Mouse (Mus musculus) ES-Bruce4 (cell line): ENCODE data around the gene Lasp1. TPM values are rescaled to one million over a fixed set of nuclear protein-coding genes. Genes with fewer than 3 reads are reported as not detected.

Experiments
- H3K27ac ChIP-seq: 2 replicates; pipeline ENCODE4 v1.5.1; 2012; ENCODE audit warnings: low read length, inconsistent platforms; ENCODE audit not compliant: insufficient read depth
- H3K27me3 ChIP-seq: 2 replicates; pipeline ENCODE4 v1.6.1; 2012; ENCODE audit warnings: mild to moderate bottlenecking, low read length, inconsistent platforms; ENCODE audit not compliant: control insufficient read depth, poor library complexity, insufficient read depth, severe bottlenecking
- H3K36me3 ChIP-seq: 2 replicates; pipeline ENCODE4 v1.6.1; 2012; ENCODE audit warnings: inconsistent platforms, mild to moderate bottlenecking, low read length, moderate library complexity; ENCODE audit not compliant: control insufficient read depth, poor library complexity, insufficient read depth, severe bottlenecking
- H3K4me1 ChIP-seq: one replicate; pipeline ENCODE4 v1.8.1; 2011; ENCODE audit warnings: low read length; ENCODE audit not compliant: control insufficient read depth, insufficient read depth
- H3K4me3 ChIP-seq: 2 replicates; pipeline ENCODE4 v1.5.1; 2011; ENCODE audit warnings: low read depth, mild to moderate bottlenecking, low read length
- H3K9ac ChIP-seq: 2 replicates; pipeline ENCODE4 v1.6.1; 2012; ENCODE audit warnings: low read depth, mild to moderate bottlenecking, inconsistent platforms; ENCODE audit not compliant: poor library complexity, severe bottlenecking
- H3K9me3 ChIP-seq: replicated peaks from 2 replicates; pipeline ENCODE4 v1.6.1; 2012; ENCODE audit warnings: mild to moderate bottlenecking, low read length, inconsistent platforms; ENCODE audit not compliant: control insufficient read depth, poor library complexity, insufficient read depth, severe bottlenecking
- CTCF ChIP-seq: IDR thresholded peaks from one replicate; pipeline ENCODE4 v1.8.1; 2011; ENCODE audit warnings: low read depth, low read length
- EP300 ChIP-seq: IDR thresholded peaks from 2 replicates; pipeline ENCODE4 v1.6.1; 2011; ENCODE audit warnings: low read depth, low read length; ENCODE audit not compliant: insufficient read depth
- POLR2A ChIP-seq: IDR thresholded peaks from one replicate; pipeline ENCODE4 v1.8.1; 2011; ENCODE audit warnings: low read length; ENCODE audit not compliant: insufficient read depth
- polyA plus RNA-seq: library from polyadenylated mRNA; stranded (reverse); fragments of >200 nt; gene quantifications from 2 replicates; pipeline ENCODE4 v1.2.4, GENCODE M21; 2011; ENCODE audit warnings: low read depth; ENCODE audit not compliant: missing spikeins, insufficient read depth, insufficient read length

Lasp1 gene
- 228 and 231 TPM in 2 replicates for polyA plus RNA-seq

GRCm38 (mm10) chr11:97798782-97799145, at the start of gene Lasp1:
Gene Lasp1 (plus strand): TSS chr11:97799000.
- Histone ChIP-seq H3K36me3 (no peaks in the 10 kb centered on the region), H3K9ac (peak within 1 kb of the TSS; percentile 85), H3K9me3 (no peaks in the 10 kb centered on the region), H3K4me3 (peak within 1 kb of the TSS; percentile 95), H3K4me1 (peaks cover 1% of the 10 kb centered on the region), H3K27ac (peak within 1 kb of the TSS; percentile 84), H3K27me3 (no peaks in the 10 kb centered on the region)
- TF ChIP-seq CTCF (no peak), EP300 (no peak), POLR2A (no peak)

- no peak overlapping the region for H3K4me3 ChIP-seq
- H3K36me3 ChIP-seq: peaks cover 40% of the 10 kb centered on the region
These were observed 45.5 kb upstream of the Lasp1 start for GRCm38 (mm10) chr11:97753277-97753676.

GRCm38 (mm10) chr11:97758125-97758524, 40.7 kb upstream of the Lasp1 start:
- H3K27me3 ChIP-seq: no peaks in the 10 kb centered on the region
- H3K36me3 ChIP-seq: peaks cover 23% of the 10 kb centered on the region
- no peaks in the 10 kb centered on the region for H3K9me3 ChIP-seq
- no peaks in the 10 kb centered on the region for H3K4me1 ChIP-seq
- H3K9ac ChIP-seq: no peak overlapping the region
- H3K4me3 ChIP-seq: no peak overlapping the region
- no peak for TF ChIP-seq EP300
- no peak for TF ChIP-seq CTCF
- no peak for TF ChIP-seq POLR2A
- no peak overlapping the region for H3K27ac ChIP-seq

More at GRCm38 (mm10) chr11:97753277-97753676, 45.5 kb upstream of the Lasp1 start:
- Histone ChIP-seq H3K4me1 (no peaks in the 10 kb centered on the region), H3K27ac (no peak overlapping the region), H3K9ac (no peak overlapping the region), H3K27me3 (no peaks in the 10 kb centered on the region), H3K9me3 (no peaks in the 10 kb centered on the region)
- TF ChIP-seq POLR2A: no peak
- TF ChIP-seq CTCF: no peak
- TF ChIP-seq EP300: no peak

GRCm38 (mm10) chr11:97758942-97759341, 39.9 kb upstream of the Lasp1 start:
- peaks cover 1% of the 10 kb centered on the region for H3K4me1 ChIP-seq
- no peak overlapping the region for H3K4me3 ChIP-seq
- H3K27ac ChIP-seq: no peak overlapping the region
- TF ChIP-seq POLR2A: no peak
- TF ChIP-seq CTCF: no peak
- TF ChIP-seq EP300: no peak
- H3K27me3 ChIP-seq: no peaks in the 10 kb centered on the region
- peaks cover 18% of the 10 kb centered on the region for H3K36me3 ChIP-seq
- H3K9ac ChIP-seq: no peak overlapping the region
- no peaks in the 10 kb centered on the region for H3K9me3 ChIP-seq

- TF ChIP-seq CTCF (no peak), EP300 (no peak), POLR2A (no peak)
- no peak overlapping the region for H3K9ac ChIP-seq
- H3K4me3 ChIP-seq: no peak overlapping the region
- peaks cover 2% of the 10 kb centered on the region for H3K4me1 ChIP-seq
- no peaks in the 10 kb centered on the region for H3K27me3 ChIP-seq
- H3K27ac ChIP-seq: no peak overlapping the region
- H3K36me3 ChIP-seq: peaks cover 15% of the 10 kb centered on the region
- H3K9me3 ChIP-seq: no peaks in the 10 kb centered on the region
These were observed 37.2 kb upstream of the Lasp1 start for GRCm38 (mm10) chr11:97761638-97762037.

- Histone ChIP-seq H3K27me3 (no peaks in the 10 kb centered on the region), H3K9me3 (no peaks in the 10 kb centered on the region), H3K9ac (peak within 1 kb of the TSS; percentile 83), H3K4me3 (peak within 1 kb of the TSS; percentile 96), H3K27ac (peak within 1 kb of the TSS; percentile 52), H3K36me3 (peaks cover 7% of the 10 kb centered on the region; the same call in 1 of the 2 replicates), H3K4me1 (peaks cover 2% of the 10 kb centered on the region)
- no peak for TF ChIP-seq CTCF
- peak; percentile 83 for TF ChIP-seq POLR2A
- TF ChIP-seq EP300: peak; percentile 51; the same call in 1 of the 2 replicates
These were observed 32.5 kb upstream of the Lasp1 start, which contains the start of gene Cwc25 for GRCm38 (mm10) chr11:97766154-97766881. Gene Cwc25 (minus strand): TSS chr11:97766556.
